In the genomic region with DNA sequence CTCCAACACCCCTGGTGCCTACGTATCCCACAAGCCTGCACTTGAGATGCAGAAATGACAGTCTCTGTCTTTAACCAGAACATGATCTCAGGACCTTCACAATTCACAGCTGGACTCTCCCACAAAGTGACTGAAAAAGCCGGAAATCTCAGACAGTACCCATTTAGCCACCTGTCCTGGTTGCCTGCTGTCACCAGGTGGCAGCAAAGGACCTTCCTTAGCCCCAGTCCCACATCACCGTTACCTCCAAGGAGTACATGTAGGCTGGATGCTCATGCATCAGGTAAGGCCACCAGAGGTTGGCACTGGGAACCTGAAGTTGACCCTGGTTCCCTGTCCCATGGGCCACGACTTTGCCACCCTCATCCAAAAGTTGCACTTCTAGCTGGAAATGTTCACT, we compare ENCODE assay signal across 9 mouse cellular contexts. TPM values are rescaled to one million over a fixed set of nuclear protein-coding genes. Genes with fewer than 3 reads are reported as not detected.
DNase-seq lines count a peak whose midpoint lies in the region; ATAC-seq and TF ChIP-seq lines count a peak whose summit lies in the region.
"Had no signal": no experiment of that assay in that cellular context is flagged by ENCODE, and none has a peak within 500 bp of the region (broad histone marks: within the 10 kb centered on the region; RNA-seq: fewer than 3 reads in every experiment).

No protein-coding gene starts in this region.

- TF ChIP-seq POLR2A in small intestine, adult 2 months (IDR thresholded peaks at IDR 0.05; ENCODE audit: low read depth, low read length), result no peak

- H3K4me3 ChIP-seq in forebrain, embryonic 14.5 days (ENCODE audit: low read depth, low read length), result no peak overlapping the region
- H3K4me3 ChIP-seq in forebrain, embryonic 12.5 days (replicated peaks), result no peak overlapping the region
- H3K4me3 ChIP-seq in lung, postnatal 0 days (ENCODE audit: low read depth, low read length), result no peak overlapping the region
- no peak overlapping the region for H3K4me3 ChIP-seq in small intestine, adult 2 months (ENCODE audit: low read depth, low read length)
- H3K4me3 ChIP-seq: limb, embryonic 15.5 days had no signal

- H3K4me2 ChIP-seq in forebrain, embryonic 14.5 days (ENCODE audit: low read length), result no peak overlapping the region
- no peak overlapping the region for H3K4me2 ChIP-seq in forebrain, embryonic 12.5 days
- no peak overlapping the region for H3K4me2 ChIP-seq in lung, postnatal 0 days (replicated peaks; ENCODE audit: low read depth, low read length)
- H3K4me2 ChIP-seq: limb, embryonic 15.5 days had no signal

- no peak for TF ChIP-seq EP300 in lung, postnatal 0 days (IDR thresholded peaks at IDR 0.05)

- no peaks in the 10 kb centered on the region for H3K27me3 ChIP-seq in forebrain, embryonic 14.5 days (replicated peaks; ENCODE audit: control insufficient read depth, insufficient read depth, low read length)
- H3K27me3 ChIP-seq in forebrain, embryonic 12.5 days, result peaks cover 4% of the 10 kb centered on the region; the same call in 1 of the 2 replicates
- H3K27me3 ChIP-seq in lung, postnatal 0 days (replicated peaks; ENCODE audit: insufficient read depth, low read length), result no peaks in the 10 kb centered on the region
- no peaks in the 10 kb centered on the region for H3K27me3 ChIP-seq in small intestine, adult 2 months (ENCODE audit: control insufficient read depth, insufficient read depth, low read length)
- H3K27me3 ChIP-seq: limb, embryonic 15.5 days had no signal

- no peaks in the 10 kb centered on the region for H3K9me3 ChIP-seq in forebrain, embryonic 14.5 days (replicated peaks; ENCODE audit: control insufficient read depth, low read length)
- H3K9me3 ChIP-seq in forebrain, embryonic 12.5 days, result no peaks in the 10 kb centered on the region
- H3K9me3 ChIP-seq in lung, postnatal 0 days (ENCODE audit: low read length), result no peaks in the 10 kb centered on the region
- H3K9me3 ChIP-seq: limb, embryonic 15.5 days had no signal

- no peaks in the 10 kb centered on the region for H3K4me1 ChIP-seq in forebrain, embryonic 14.5 days (ENCODE audit: control insufficient read depth, insufficient read depth, low read length)
- H3K4me1 ChIP-seq in forebrain, embryonic 12.5 days, result peaks cover 14% of the 10 kb centered on the region
- peaks cover 6% of the 10 kb centered on the region; the same call in 1 of the 2 replicates for H3K4me1 ChIP-seq in lung, postnatal 0 days (ENCODE audit: insufficient read depth, low read depth, low read length)
- peaks cover 8% of the 10 kb centered on the region for H3K4me1 ChIP-seq in small intestine, adult 2 months (ENCODE audit: control insufficient read depth, insufficient read depth, insufficient read length, low read length)

- H3K9ac ChIP-seq in forebrain, embryonic 14.5 days (ENCODE audit: low read length), result no peak overlapping the region
- H3K9ac ChIP-seq in forebrain, embryonic 12.5 days, result no peak overlapping the region
- no peak overlapping the region for H3K9ac ChIP-seq in lung, postnatal 0 days (replicated peaks; ENCODE audit: low read depth)
- H3K9ac ChIP-seq: limb, embryonic 15.5 days had no signal

- peak; percentile 92 for TF ChIP-seq CTCF in lung, postnatal 0 days (IDR thresholded peaks at IDR 0.05)
- peak; percentile 84; the same call in 1 of the 2 replicates for TF ChIP-seq CTCF in small intestine, adult 2 months (IDR thresholded peaks at IDR 0.05; ENCODE audit: extremely low read depth, insufficient read length, insufficient replicate concordance, low read depth, low read length)

- ATAC-seq in forebrain, embryonic 14.5 days, result peak; percentile 69; the same call in 1 of the 2 replicates
- no peak for ATAC-seq in forebrain, embryonic 12.5 days (ENCODE audit: low FRiP score)
- no peak for ATAC-seq in lung, postnatal 0 days

- peak; percentile 64 for DNase-seq in forebrain, embryonic 14.5 days (ENCODE audit: low spot score)
- peak; percentile 43 for DNase-seq in urinary bladder, postnatal 25 days (ENCODE audit: low spot score)
- no peak for DNase-seq in urinary bladder, postnatal 4 days (ENCODE audit: low spot score in 2 of 2)
- peak; percentile 78 for DNase-seq in embryo, embryonic 10 days (ENCODE audit: low spot score)
- DNase-seq in kidney, adult 9 months, result peak; percentile 71
- DNase-seq in lung, postnatal 0 days (ENCODE audit: low spot score), result peak; percentile 79

- no peaks in the 10 kb centered on the region for H3K36me3 ChIP-seq in forebrain, embryonic 14.5 days (ENCODE audit: control insufficient read depth, insufficient read depth, low read length)
- H3K36me3 ChIP-seq in forebrain, embryonic 12.5 days (replicated peaks), result no peaks in the 10 kb centered on the region
- H3K36me3 ChIP-seq in lung, postnatal 0 days (ENCODE audit: insufficient read depth, low read length), result no peaks in the 10 kb centered on the region
- H3K36me3 ChIP-seq in small intestine, adult 2 months (ENCODE audit: control insufficient read depth, insufficient read depth, low read length), result peaks cover 3% of the 10 kb centered on the region

- H3K27ac ChIP-seq in forebrain, embryonic 14.5 days (ENCODE audit: low read depth, low read length), result no peak overlapping the region
- no peak overlapping the region for H3K27ac ChIP-seq in forebrain, embryonic 12.5 days
- H3K27ac ChIP-seq in lung, postnatal 0 days (ENCODE audit: low read length), result no peak overlapping the region
- H3K27ac ChIP-seq in small intestine, adult 2 months (ENCODE audit: insufficient read depth, low read depth, low read length), result no peak overlapping the region
- H3K27ac ChIP-seq: limb, embryonic 15.5 days had no signal

- whole genome bisulfite sequencing in forebrain, embryonic 14.5 days, result 32% methylated on average over 4 of the region's 4 CpGs
- 35% methylated on average over 4 of the region's 4 CpGs for WGBS in forebrain, embryonic 12.5 days
- WGBS in lung, postnatal 0 days, result 27% methylated on average over 4 of the region's 4 CpGs
- 30% methylated on average over 4 of the region's 4 CpGs for WGBS in small intestine, adult 2 months

RNA-seq across cellular contexts. Expression of a gene that starts 3.8 kb away (rescaled TPM):
- 20.7 and 21.4 TPM in 2 replicates for polyA plus RNA-seq in forebrain, embryonic 14.5 days (2014; fragmentation: Nextera tagmentation; extraction: Ambion mirVana)
- polyA plus RNA-seq in forebrain, embryonic 12.5 days (2016; fragmentation: Nextera tagmentation; extraction: Ambion mirVana), result 17.1 and 20.6 TPM in 2 replicates
- polyA plus RNA-seq in lung, postnatal 0 days (2015; fragmentation: Nextera tagmentation; extraction: Ambion mirVana), result 49.0 and 50.0 TPM in 2 replicates
- 11.9 and 13.9 TPM in 2 replicates for polyA plus RNA-seq in small intestine, adult 2 months (2012; rRNA removed)

RNA-seq across cellular contexts. Expression of a gene that starts 29.9 kb away (rescaled TPM):
- 36.9 and 38.2 TPM in 2 replicates for polyA plus RNA-seq in forebrain, embryonic 14.5 days (2014; fragmentation: Nextera tagmentation; extraction: Ambion mirVana)
- 20.9 and 23.5 TPM in 2 replicates for polyA plus RNA-seq in forebrain, embryonic 12.5 days (2016; fragmentation: Nextera tagmentation; extraction: Ambion mirVana)
- polyA plus RNA-seq in lung, postnatal 0 days (2015; fragmentation: Nextera tagmentation; extraction: Ambion mirVana), result 27.3 and 29.7 TPM in 2 replicates
- 35.9 and 54.6 TPM in 2 replicates for polyA plus RNA-seq in small intestine, adult 2 months (2012; rRNA removed)

RNA-seq across cellular contexts. Expression of a gene that starts 30.0 kb away (rescaled TPM):
- polyA plus RNA-seq in forebrain, embryonic 14.5 days (2014; fragmentation: Nextera tagmentation; extraction: Ambion mirVana), result 50.7 and 51.2 TPM in 2 replicates
- 54.0 and 55.8 TPM in 2 replicates for polyA plus RNA-seq in forebrain, embryonic 12.5 days (2016; fragmentation: Nextera tagmentation; extraction: Ambion mirVana)
- polyA plus RNA-seq in lung, postnatal 0 days (2015; fragmentation: Nextera tagmentation; extraction: Ambion mirVana), result 31.0 and 31.5 TPM in 2 replicates
- polyA plus RNA-seq in small intestine, adult 2 months (2012; rRNA removed), result 6.6 and 9.7 TPM in 2 replicates

RNA-seq across cellular contexts. Expression of a gene that starts 57.3 kb away (rescaled TPM):
- polyA plus RNA-seq in forebrain, embryonic 14.5 days (2014; fragmentation: Nextera tagmentation; extraction: Ambion mirVana), result 21.1 and 28.5 TPM in 2 replicates
- 41.2 and 41.3 TPM in 2 replicates for polyA plus RNA-seq in forebrain, embryonic 12.5 days (2016; fragmentation: Nextera tagmentation; extraction: Ambion mirVana)
- polyA plus RNA-seq in lung, postnatal 0 days (2015; fragmentation: Nextera tagmentation; extraction: Ambion mirVana), result 14.9 and 15.2 TPM in 2 replicates
- 8.8 and 11.4 TPM in 2 replicates for polyA plus RNA-seq in small intestine, adult 2 months (2012; rRNA removed)

Comparison
In these comparisons a context has a peak if more than half of its experiments do, and no peak if none do; other contexts are left out.
1. DNase-seq: peak in forebrain, embryonic 14.5 days (single experiment), urinary bladder, postnatal 25 days (single experiment), embryo, embryonic 10 days (single experiment), kidney, adult 9 months (single experiment) and lung, postnatal 0 days (single experiment); none in urinary bladder, postnatal 4 days (0 of 2).